Mouse (Mus musculus) liver, embryonic 14.5 days (tissue): ENCODE results near the gene Tmcc3. TPM values are rescaled to one million over a fixed set of nuclear protein-coding genes. Genes with fewer than 3 reads are reported as not detected.

Source experiments
- ATAC-seq: fragments of 200-750 bp; cut with Nextera tagmentation; 2 replicates; pipeline ENCODE4 v1.8.0; 2017; ENCODE audit warnings: moderate number of reproducible peaks, mild to moderate bottlenecking, moderate library complexity; ENCODE audit not compliant: insufficient read depth
- DNase-seq, 3 experiments: peaks; one replicate each; pipeline ENCODE4 v3.0.0-alpha.2; 2012 to 2013; ENCODE audit warnings: low read depth in 3 of 3, low spot score in 3 of 3
- H3K27ac ChIP-seq: fragments of 300-500 bp; sonication (generic); 2 replicates; pipeline ENCODE4 v1.5.1; 2014; ENCODE audit warnings: moderate library complexity, mild to moderate bottlenecking, control low read depth, inconsistent platforms
- H3K27me3 ChIP-seq: fragments of 300-500 bp; sonication (generic); 2 replicates; pipeline ENCODE4 v1.6.1; 2014; ENCODE audit warnings: mild to moderate bottlenecking, low read length, moderate library complexity; ENCODE audit not compliant: control insufficient read depth, insufficient read depth
- H3K36me3 ChIP-seq: fragments of 300-500 bp; sonication (generic); replicated peaks from 2 replicates; pipeline ENCODE4 v1.6.1; 2014; ENCODE audit warnings: low read depth; ENCODE audit not compliant: control insufficient read depth, insufficient read depth
- H3K4me1 ChIP-seq, 2 experiments: fragments of 200-500 bp in 1 of 2; fragments of 300-500 bp in 1 of 2; sonication (generic) in 1 of 2; replicated peaks; 2 replicates each; pipeline ENCODE4 v1.6.1; 2012 to 2014; ENCODE audit warnings: antibody characterized with exemption in 1 of 2, inconsistent platforms in 1 of 2, low read length in 1 of 2; ENCODE audit not compliant: control insufficient read depth in 2 of 2, insufficient read depth in 2 of 2
- H3K4me2 ChIP-seq: fragments of 300-500 bp; sonication (generic); 2 replicates; pipeline ENCODE4 v1.6.1; 2014; ENCODE audit warnings: low read depth, mild to moderate bottlenecking, control low read depth, moderate library complexity
- H3K4me3 ChIP-seq, 2 experiments: fragments of 200-500 bp in 1 of 2; fragments of 300-500 bp in 1 of 2; sonication (generic) in 1 of 2; 2 replicates each; pipeline ENCODE4 v1.5.1; 2012 to 2014; ENCODE audit warnings: low read depth in 2 of 2, low read length in 2 of 2, mild to moderate bottlenecking in 2 of 2, control low read depth in 1 of 2, inconsistent platforms in 1 of 2, moderate library complexity in 1 of 2; ENCODE audit not compliant: insufficient read depth in 1 of 2
- H3K9ac ChIP-seq: fragments of 300-500 bp; sonication (generic); replicated peaks from 2 replicates; pipeline ENCODE4 v1.6.1; 2014; ENCODE audit warnings: mild to moderate bottlenecking, control low read depth, moderate library complexity
- H3K9me3 ChIP-seq: fragments of 300-500 bp; sonication (generic); 2 replicates; pipeline ENCODE4 v1.6.1; 2016; ENCODE audit warnings: low read length, mixed read lengths; ENCODE audit not compliant: control insufficient read depth
- CTCF ChIP-seq: IDR thresholded peaks from 2 replicates; pipeline ENCODE4 v1.5.1; 2016; ENCODE audit warnings: antibody characterized with exemption, low read depth, control low read depth
- EP300 ChIP-seq: IDR thresholded peaks from 2 replicates; pipeline ENCODE4 v1.6.1; 2016; ENCODE audit warnings: antibody characterized with exemption, low read depth
- WGBS: fragments of 180-500 bp; shearing (Covaris S2); extraction: QIAGEN DNeasy Blood & Tissue Kit; methylation state at CpG from one replicate; pipeline ENCODE4 v1.1.7; 2014; ENCODE audit not compliant: insufficient replicate concordance; 5-methylcytosine and 5-hydroxymethylcytosine counted together
- polyA plus RNA-seq, 2 experiments: library from polyadenylated mRNA; depleted of rRNA in 1 of 2; stranded (reverse) in 1 of 2; unstranded in 1 of 2; fragments of >200 nt; fragmentation: Nextera tagmentation in 1 of 2; extraction: Ambion mirVana in 1 of 2; gene quantifications; 2 replicates each; pipeline versions ENCODE4 v1.2.1 to v1.2.3; 2012 to 2014

The Tmcc3 gene
- polyA plus RNA-seq, 2 experiments: 1.4 to 2.6 TPM

DNA sequence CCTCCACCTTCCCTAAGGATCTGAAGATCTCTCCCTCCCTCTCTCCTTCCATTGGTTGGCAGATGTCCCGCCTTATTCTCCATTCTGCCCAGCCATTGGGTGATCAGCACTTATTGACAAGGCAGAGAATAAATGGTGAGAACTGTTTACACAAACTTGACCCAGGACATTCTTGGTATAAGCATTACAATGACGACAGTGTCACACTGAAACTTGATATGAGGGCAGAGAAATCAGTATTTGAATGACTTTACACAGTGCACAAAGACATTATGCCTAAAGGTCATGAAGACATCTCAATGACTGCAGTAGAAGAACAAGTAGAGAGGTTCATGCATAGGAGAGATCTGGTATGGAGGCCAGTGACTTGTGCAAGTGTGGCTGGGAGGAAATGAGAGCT is 35.2 kb upstream of the Tmcc3 start:
- TF ChIP-seq EP300 (no peak), CTCF (no peak)
- Histone ChIP-seq H3K36me3 (no peaks in the 10 kb centered on the region), H3K4me1 (no peaks in the 10 kb centered on the region), H3K9ac (no peak overlapping the region), H3K27me3 (no peaks in the 10 kb centered on the region), H3K9me3 (no peaks in the 10 kb centered on the region), H3K4me2 (no peak overlapping the region), H3K27ac (no peak overlapping the region), H3K4me3 (no peak overlapping the region)
- 42% methylated on average over 2 of the region's 2 CpGs for WGBS
- DNase-seq (no peak), ATAC-seq (no peak)

- ATAC-seq (no peak), DNase-seq (no peak)
- no peak overlapping the region for H3K4me3 ChIP-seq
- no peaks in the 10 kb centered on the region for H3K4me1 ChIP-seq
- H3K4me2 ChIP-seq: no peak overlapping the region
- no peaks in the 10 kb centered on the region for H3K9me3 ChIP-seq
- H3K36me3 ChIP-seq: no peaks in the 10 kb centered on the region
- no peaks in the 10 kb centered on the region for H3K27me3 ChIP-seq
- H3K9ac ChIP-seq: no peak overlapping the region
- no peak overlapping the region for H3K27ac ChIP-seq
- 65% methylated on average over 8 of the region's 8 CpGs for WGBS
- no peak for TF ChIP-seq CTCF
- TF ChIP-seq EP300: no peak
Measured at GRCm38 (mm10) chr10:94282179-94282578, 29.6 kb upstream of the Tmcc3 start.

DNA sequence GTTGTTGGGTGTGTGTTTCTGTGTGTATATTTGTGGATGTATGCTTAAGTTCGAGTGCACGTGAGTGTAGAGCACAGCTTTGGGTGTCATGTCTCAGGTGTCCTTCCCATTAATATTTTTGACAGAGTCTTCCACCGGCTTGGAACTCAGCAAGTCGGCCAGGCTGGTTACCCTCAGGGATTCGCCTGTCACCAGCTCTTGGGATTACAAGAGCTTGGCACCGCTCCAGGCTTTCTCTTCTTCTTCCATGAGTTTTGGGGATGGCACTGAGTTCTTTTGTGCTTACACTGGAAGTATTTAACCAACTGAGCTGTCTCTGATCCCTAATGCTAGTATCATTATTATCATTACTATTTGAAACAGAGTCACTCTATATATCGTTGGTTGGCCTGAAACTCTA is 29.0 kb upstream of the Tmcc3 start:
- Histone ChIP-seq H3K4me1 (no peaks in the 10 kb centered on the region), H3K27ac (no peak overlapping the region), H3K9me3 (no peaks in the 10 kb centered on the region), H3K4me3 (no peak overlapping the region), H3K27me3 (no peaks in the 10 kb centered on the region), H3K9ac (no peak overlapping the region), H3K4me2 (no peak overlapping the region), H3K36me3 (no peaks in the 10 kb centered on the region)
- 72% methylated on average over 7 of the region's 7 CpGs for WGBS
- DNase-seq (no peak), ATAC-seq (no peak)
- TF ChIP-seq CTCF (no peak), EP300 (no peak)

DNA sequence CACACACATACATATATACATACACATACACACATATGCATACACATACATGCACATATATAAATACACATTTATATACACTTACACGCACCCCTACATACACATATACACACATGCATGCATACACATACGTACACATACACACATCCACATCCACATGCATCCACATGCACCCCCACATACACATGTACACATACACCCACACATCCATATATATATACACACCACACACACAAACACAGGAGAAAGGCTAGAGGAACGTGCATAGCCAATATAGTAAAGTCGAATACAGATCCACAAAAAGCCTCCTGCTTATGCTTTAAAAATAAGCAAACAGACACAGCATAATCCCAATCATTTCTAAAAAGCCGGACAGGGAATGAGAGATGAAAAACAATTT is 17.3 kb upstream of the Tmcc3 start:
- no peak for TF ChIP-seq CTCF
- no peak overlapping the region for H3K4me3 ChIP-seq
- H3K27me3 ChIP-seq: no peaks in the 10 kb centered on the region

GRCm38 (mm10) chr10:94294933-94295750 is 16.6 kb upstream of the Tmcc3 start:
- Histone ChIP-seq H3K9ac (no peak overlapping the region), H3K4me2 (no peak overlapping the region), H3K27ac (no peak overlapping the region), H3K4me1 (no peaks in the 10 kb centered on the region), H3K27me3 (no peaks in the 10 kb centered on the region), H3K9me3 (no peaks in the 10 kb centered on the region), H3K36me3 (no peaks in the 10 kb centered on the region), H3K4me3 (no peak overlapping the region)
- TF ChIP-seq CTCF: no peak
- no peak for TF ChIP-seq EP300
- WGBS: 51% methylated on average over 6 of the region's 6 CpGs
- DNase-seq (no peak), ATAC-seq (no peak)

More for the DNA sequence above, 17.3 kb upstream of the Tmcc3 start:
- 64% methylated on average over 5 of the region's 5 CpGs for WGBS
- H3K27ac ChIP-seq: no peak overlapping the region
- no peak overlapping the region for H3K9ac ChIP-seq
- H3K36me3 ChIP-seq: no peaks in the 10 kb centered on the region
- no peaks in the 10 kb centered on the region for H3K9me3 ChIP-seq
- ATAC-seq (no peak), DNase-seq (no peak)
- no peaks in the 10 kb centered on the region for H3K4me1 ChIP-seq
- no peak overlapping the region for H3K4me2 ChIP-seq
